Mouse (Mus musculus) ES-E14 (cell line): ENCODE data around the gene Cyp2u1. TPM values are rescaled to one million over a fixed set of nuclear protein-coding genes. Genes with fewer than 3 reads are reported as not detected.
A peak's percentile ranks its signal among the peaks of the same experiment; 100 is the strongest.

ENCODE experiments used
- DNase-seq: peaks from one replicate; pipeline ENCODE4 v3.0.0-alpha.2; 2013; ENCODE audit warnings: low read depth, low spot score
- H3K27ac ChIP-seq: 2 replicates; pipeline ENCODE4 v1.5.1; 2012; ENCODE audit warnings: low read depth, mild to moderate bottlenecking, low read length, moderate library complexity, mixed read lengths; ENCODE audit not compliant: poor library complexity, insufficient read depth, severe bottlenecking
- H3K36me3 ChIP-seq: 2 replicates; pipeline ENCODE4 v1.6.1; 2012; ENCODE audit warnings: mild to moderate bottlenecking, low read length, moderate library complexity, mixed read lengths; ENCODE audit not compliant: control insufficient read depth, poor library complexity, insufficient read depth, severe bottlenecking
- H3K4me1 ChIP-seq, 2 experiments: fragments of 150-350 bp in 1 of 2; sonication (generic) in 1 of 2; 2 replicates each; pipeline ENCODE4 v1.6.1; 2012; ENCODE audit warnings: low read length in 2 of 2, mild to moderate bottlenecking in 1 of 2, mixed read lengths in 1 of 2; ENCODE audit not compliant: control insufficient read depth in 2 of 2, insufficient read depth in 2 of 2, poor library complexity in 1 of 2
- H3K4me3 ChIP-seq, 2 experiments: fragments of 150-350 bp in 1 of 2; sonication (generic) in 1 of 2; 2 replicates each; pipeline ENCODE4 v1.5.1; 2012; ENCODE audit warnings: low read length in 2 of 2, low read depth in 1 of 2, mild to moderate bottlenecking in 1 of 2, mixed read lengths in 1 of 2; ENCODE audit not compliant: insufficient read depth in 1 of 2, poor library complexity in 1 of 2, severe bottlenecking in 1 of 2
- H3K9ac ChIP-seq: 2 replicates; pipeline ENCODE4 v1.6.1; 2012; ENCODE audit warnings: low read depth, mild to moderate bottlenecking, low read length, mixed read lengths; ENCODE audit not compliant: poor library complexity, insufficient read depth, severe bottlenecking
- H3K9me3 ChIP-seq: fragments of 150-350 bp; sonication (generic); 2 replicates; pipeline ENCODE4 v1.6.1; 2012; ENCODE audit warnings: low read depth, mild to moderate bottlenecking, low read length; ENCODE audit not compliant: control insufficient read depth, insufficient read depth
- CHD2 ChIP-seq: IDR thresholded peaks from 2 replicates; pipeline ENCODE4 v1.6.1; 2014; ENCODE audit warnings: mild to moderate bottlenecking, low read depth, low read length, inconsistent platforms
- HCFC1 ChIP-seq: IDR thresholded peaks from 2 replicates; pipeline ENCODE4 v1.6.1; 2012; ENCODE audit warnings: low read length, inconsistent platforms, borderline replicate concordance; ENCODE audit not compliant: insufficient read depth
- MAFK ChIP-seq: IDR thresholded peaks from 2 replicates; pipeline ENCODE4 v1.6.1; 2014; ENCODE audit warnings: mild to moderate bottlenecking, low read depth, low read length, inconsistent platforms; ENCODE audit not compliant: insufficient read depth
- ZC3H11A ChIP-seq: IDR thresholded peaks from 2 replicates; pipeline ENCODE4 v1.6.1; 2012; ENCODE audit warnings: low read depth, mild to moderate bottlenecking, inconsistent platforms, low read length, borderline replicate concordance
- ZNF384 ChIP-seq: IDR thresholded peaks from 2 replicates; pipeline ENCODE4 v1.6.1; 2012; ENCODE audit warnings: low read depth, low read length, inconsistent platforms
- in situ Hi-C, 2 experiments: fragments of 600-800 bp; cut with MboI; formaldehyde crosslinking; loops; one replicate each; pipeline ENCODE4 v1.15.1; 2025; ENCODE audit warnings: low sequenced_read_pairs in 2 of 2, inconsistent platforms in 1 of 2; ENCODE audit not compliant: unreplicated experiment in 2 of 2
- total RNA-seq: library from RNA; depleted of rRNA; stranded (reverse); fragments of 300-350 nt; gene quantifications from 2 replicates; pipeline ENCODE4 v1.2.3, GENCODE M21; 2012; rRNA removed

The Cyp2u1 gene
- total RNA-seq, 1 experiment: 1.7 TPM

GRCm38 (mm10) chr3:131245766-131246578, 57.1 kb downstream of the Cyp2u1 start:
- peak; percentile 68 for DNase-seq
- H3K36me3 ChIP-seq: peaks cover 25% of the 10 kb centered on the region
- no peak overlapping the region for H3K4me3 ChIP-seq
- peaks cover 4 to 18% of the 10 kb centered on the region in 2 experiments for H3K4me1 ChIP-seq
- TF ChIP-seq ZNF384 (no peak), CHD2 (no peak), ZC3H11A (peak; percentile 43; the same call in 1 of the 2 replicates), HCFC1 (peak; percentile 43; the same call in 1 of the 2 replicates), MAFK (no peak)
- H3K27ac ChIP-seq: no peak overlapping the region
- in situ Hi-C loops: no loop called here
- H3K9me3 ChIP-seq: no peaks in the 10 kb centered on the region
- H3K9ac ChIP-seq: no peak overlapping the region

Other genes starting within 250 kb of the Cyp2u1 start
- 9.2 and 11.1 TPM in 2 replicates for gene Lef1, start 192.8 kb downstream of the Cyp2u1 start, total RNA-seq
- gene Hadh, start 31.1 kb downstream of the Cyp2u1 start, total RNA-seq: 44.2 and 64.1 TPM in 2 replicates
- 2.1 and 2.8 TPM in 2 replicates for gene Sgms2, start 188.2 kb upstream of the Cyp2u1 start, total RNA-seq